Mouse (Mus musculus) urinary bladder, postnatal 36 days (tissue): Measurements from ENCODE around the gene Phactr2.
A peak's percentile ranks its signal among the peaks of the same experiment; 100 is the strongest.
"Not testable (repeated sequence)": the region's sequence is repeated elsewhere in the genome, so short reads cannot be mapped to it uniquely, and the experiment has no call there.

Experiments used
- DNase-seq, 2 experiments: peaks; one replicate each; pipeline ENCODE4 v3.0.0; 2022; ENCODE audit warnings: low spot score in 2 of 2, mixed read lengths in 1 of 2

Gene Phactr2

DNA sequence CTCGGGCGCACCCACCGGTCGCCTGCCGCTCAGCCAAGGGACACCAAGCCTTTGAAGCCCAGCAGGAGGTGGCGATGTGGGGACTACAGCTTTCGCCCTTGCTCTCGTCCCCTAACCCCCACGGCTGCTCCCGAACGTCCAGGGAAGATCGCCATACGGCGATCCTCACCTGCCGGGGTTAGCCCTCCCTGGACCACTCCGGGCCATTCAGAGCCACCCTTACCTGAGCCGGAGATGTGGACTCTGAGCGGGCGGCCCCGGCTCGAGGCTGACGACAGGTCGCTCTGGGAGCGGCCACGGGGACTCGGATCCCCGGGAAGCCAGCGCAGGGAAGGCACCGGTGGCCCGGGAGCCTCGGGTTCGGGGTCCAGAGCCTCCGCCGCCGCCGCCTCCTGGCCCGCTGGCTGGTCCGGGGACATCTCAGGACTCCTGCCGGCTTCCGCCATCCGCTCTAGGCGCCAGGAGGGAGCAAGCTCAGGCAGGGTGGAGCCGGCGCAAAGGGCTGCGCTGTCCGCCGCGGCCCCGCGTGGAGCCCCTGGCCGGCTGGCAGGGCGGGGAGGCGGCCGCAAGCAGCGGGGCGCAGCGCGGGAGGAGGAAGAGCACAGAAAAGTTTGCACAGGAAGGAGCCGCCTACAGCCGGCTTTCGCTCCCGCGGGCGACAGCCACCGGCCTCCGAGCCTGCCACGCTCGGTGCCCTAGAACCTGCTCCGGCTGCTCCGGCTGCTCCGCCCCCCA, at the start of gene Phactr2:
Phactr2 (minus strand) TSS at position 580 of the 735 bp plus-strand sequence.
- DNase-seq = peak; percentile 44 to 48

DNA sequence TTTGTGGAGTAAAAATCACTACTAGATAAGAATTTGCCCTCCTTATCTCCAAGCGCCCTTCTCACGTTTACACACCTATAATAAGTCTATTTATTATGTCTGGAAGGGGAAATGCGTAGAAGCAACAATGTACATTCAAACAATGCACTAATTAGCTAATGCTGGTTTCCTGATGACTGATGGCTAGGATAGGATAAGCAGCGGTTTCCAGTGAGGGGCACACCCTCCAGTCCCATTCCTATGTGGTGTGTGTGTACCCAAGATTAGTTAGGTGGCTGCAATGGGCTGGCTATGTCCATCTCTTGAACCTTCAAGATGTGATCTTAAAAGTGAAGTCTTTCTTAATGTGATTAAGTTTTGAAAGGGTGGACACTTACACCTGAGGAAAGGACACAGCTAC, 47.6 kb upstream of the Phactr2 start:
- no peak for DNase-seq

DNA sequence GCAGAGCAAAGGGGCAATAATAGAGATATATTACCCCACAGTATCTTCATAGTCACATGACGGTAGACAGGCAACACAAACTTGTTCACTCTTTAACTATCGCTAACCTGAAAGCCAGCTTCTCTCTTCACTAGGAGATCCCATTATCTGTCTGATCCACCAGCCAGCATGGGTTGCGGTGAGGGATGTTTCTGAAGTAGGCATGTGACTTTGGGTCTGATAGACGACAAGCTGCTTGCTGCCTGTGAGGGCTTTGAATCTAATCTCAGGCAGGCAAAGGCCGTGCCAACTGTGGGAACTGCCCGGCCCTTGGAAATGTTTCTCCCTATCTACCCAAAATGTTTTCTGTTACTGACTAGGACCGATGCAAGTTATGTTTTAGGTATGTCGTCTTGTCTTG, 28.2 kb upstream of the Phactr2 start:
- DNase-seq = no peak

DNA sequence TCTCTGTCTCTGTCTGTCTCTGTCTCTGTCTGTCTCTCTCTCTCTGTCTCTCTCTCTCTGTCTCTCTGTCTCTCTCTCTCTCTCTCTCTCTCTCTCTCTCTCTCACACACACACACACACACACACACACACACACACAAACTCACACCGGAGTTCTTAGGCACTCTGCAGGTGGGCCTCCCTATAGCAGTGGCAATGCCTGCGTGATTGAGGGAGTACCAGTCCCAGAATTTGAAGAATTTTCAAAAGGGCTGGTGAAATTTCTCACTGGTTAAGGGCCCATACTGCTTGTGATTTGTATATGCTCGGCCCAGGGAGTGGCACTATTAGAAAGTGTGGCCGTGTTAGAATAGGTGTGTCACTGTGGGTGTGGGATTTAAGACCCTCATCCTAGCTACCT, 27.3 kb upstream of the Phactr2 start:
- not testable (repeated sequence) for DNase-seq

DNA sequence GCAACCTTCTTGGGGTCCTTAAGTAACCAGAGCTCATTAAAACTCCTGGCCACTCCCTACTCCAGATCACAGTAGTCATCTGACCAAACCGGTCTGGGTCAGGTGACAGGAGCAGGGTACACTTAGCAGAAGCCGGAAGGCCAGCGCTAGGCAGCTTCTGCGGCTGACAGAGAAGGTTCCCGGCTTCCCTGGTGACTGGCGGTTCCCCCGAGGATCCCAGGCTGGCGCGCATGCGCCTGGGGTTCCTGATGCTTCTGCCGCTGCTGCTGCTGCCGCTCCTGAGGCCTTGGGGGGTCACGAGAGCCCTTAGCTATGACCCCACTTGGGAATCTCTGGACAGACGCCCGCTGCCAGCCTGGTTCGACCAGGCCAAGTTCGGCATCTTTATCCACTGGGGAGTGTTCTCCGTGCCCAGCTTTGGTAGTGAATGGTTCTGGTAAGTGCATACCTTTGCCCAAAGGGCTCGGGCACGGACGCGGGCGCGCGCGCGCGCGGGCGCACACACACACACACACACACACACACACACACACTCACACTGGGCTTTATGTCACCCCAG, 26.8 kb upstream of the Phactr2 start:
- DNase-seq = peak; percentile 81 to 89

DNA sequence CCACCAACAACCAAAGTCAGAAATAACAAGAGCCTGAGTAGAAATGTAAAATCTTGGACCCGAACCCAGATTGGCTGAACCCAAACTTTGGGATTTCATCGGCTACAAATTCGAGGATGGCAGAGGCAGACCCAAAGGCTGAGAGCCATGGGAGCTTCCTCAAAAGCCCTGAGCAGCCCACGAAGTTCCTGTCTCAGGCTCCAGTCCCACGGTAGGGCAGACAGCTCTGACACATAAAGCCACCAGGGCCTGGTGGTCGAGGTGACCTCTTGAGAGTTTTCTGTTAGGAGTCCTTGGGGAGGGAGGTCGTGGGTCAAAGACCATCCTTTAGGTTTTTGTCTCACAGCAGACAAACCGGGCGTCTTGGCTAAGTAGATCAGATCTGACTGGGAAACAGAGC, 26.3 kb upstream of the Phactr2 start:
- DNase-seq = no peak

DNA sequence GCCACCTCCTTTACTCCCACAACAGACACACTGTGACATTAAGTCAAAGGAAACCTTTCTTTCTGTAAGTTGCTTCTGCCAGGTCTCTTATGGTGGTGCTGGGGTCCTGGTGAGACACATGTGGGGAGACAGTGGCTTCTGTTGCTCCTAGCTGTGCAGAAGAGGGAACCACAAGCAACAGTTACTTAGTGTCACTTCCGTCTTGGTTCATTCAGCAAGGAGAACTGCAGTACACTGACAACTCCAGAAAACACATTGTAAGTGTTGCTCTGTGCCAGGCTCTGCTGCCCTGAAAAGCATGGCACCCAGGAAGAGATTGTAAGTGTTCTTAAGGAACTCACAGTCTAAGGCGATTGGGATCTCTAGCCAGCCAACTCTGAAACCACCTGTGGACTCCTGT, 25.1 kb upstream of the Phactr2 start, which contains the start of gene Fuca2:
Fuca2 (plus strand) TSS at position 210 of the 400 bp plus-strand sequence.
- no peak for DNase-seq

DNA sequence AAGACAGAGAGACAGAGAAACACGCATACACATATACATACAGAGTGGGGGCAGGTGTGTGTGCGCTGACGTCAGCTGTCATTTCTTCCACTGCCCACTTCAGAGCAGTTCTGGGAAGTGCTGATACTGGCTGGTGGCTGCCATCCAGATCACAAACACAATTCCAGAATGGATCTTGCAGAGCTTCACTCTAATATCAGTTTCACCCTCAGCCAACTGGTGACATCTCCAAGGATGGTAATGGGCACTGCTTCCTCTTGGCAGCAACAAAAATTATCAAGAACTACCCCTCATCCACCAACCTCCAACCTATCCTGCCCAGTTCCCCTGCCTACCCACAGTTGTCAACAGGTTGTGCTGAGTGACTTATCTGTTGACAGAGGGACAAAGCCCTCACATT, 22.1 kb upstream of the Phactr2 start:
- no peak for DNase-seq

DNA sequence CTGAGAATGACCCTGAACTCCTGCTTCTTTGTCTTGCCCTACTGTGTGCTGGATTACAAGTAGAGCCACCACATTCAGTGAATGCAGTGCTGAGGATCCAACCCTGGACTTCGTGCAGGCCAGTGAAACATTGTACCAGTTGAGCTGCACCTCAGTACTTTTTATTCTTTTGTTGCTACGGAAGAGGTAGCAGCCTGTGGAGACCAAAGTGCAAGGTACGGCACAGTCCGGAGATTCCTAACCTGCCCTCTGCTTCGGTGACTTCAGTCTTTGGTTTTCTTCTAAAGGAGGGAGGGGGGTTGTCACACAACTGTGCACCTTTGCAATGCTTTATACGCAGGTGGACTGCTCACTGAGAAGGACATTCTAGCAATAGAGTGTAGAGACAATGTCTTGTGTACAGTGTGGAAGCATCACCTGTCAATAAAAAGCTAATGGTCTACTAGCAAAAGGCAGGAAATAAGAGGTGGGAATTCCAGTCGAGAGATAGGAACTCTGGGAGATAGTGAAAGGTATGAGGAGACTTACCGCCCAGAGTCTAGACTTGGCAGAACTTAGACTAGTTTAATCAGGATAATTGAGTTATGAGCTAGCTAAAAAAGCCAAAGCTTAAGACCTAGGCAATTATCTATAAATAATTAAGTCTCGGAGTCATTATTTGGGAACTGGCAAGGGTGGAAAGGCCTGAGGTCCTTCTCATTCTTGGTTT, 19.9 kb upstream of the Phactr2 start:
- DNase-seq = no peak

DNA sequence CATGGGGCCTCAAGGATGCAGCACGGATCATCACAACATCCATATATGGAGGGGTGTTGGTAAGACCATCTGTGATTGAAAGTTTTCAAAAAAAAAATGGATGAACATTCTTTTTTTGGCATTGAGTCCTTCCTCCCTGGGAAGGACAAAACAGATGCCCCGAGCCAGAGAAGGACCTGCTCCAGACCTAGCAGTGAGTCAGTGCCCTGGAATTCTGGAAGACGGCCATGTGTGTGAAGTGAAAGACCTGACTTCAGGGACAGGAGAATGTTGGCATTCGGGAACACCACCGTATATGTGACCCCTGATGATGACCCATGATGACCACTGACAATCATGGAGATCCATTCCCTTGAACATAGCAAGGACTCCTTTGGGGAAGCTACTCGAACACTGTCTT, 15.5 kb upstream of the Phactr2 start:
- no peak for DNase-seq

DNA sequence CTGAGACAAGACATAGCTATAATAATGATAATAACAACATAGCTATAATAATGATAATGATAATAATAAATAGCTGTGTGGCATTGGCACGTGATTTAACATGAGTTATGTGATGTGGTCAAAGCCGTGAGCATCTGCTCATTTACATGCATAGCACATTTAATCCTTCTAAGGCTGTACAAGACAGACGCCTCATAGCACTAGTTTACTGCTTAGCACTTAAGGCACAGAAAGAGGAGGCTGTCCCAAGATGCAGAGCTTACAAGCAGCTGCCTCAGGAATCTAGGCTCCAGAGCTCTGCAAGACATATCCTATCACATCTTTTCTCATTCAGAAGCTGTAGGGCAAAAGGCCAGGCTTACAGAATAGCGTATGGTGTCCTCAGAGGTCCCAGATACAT, 11.7 kb upstream of the Phactr2 start:
- no peak for DNase-seq

DNA sequence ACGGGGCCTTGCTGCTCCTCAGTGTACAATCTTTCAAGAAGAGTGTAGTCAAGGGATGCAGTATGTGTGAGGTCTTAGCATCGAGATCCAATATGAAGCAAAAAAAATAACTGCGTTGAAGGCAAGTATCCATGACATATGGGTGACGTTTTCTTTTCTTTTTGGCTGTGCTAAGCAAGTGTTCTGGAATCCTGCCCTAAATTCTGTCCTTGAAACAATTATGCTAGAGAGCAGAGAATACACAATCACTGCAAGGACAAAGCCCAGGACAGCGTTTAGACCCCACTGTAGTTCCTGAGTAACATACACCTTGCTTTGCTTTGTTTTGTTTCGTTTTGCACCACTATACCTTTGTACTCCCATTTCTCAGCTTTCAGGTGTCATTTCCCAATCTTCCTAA, 5.1 kb upstream of the Phactr2 start:
- no peak for DNase-seq

DNA sequence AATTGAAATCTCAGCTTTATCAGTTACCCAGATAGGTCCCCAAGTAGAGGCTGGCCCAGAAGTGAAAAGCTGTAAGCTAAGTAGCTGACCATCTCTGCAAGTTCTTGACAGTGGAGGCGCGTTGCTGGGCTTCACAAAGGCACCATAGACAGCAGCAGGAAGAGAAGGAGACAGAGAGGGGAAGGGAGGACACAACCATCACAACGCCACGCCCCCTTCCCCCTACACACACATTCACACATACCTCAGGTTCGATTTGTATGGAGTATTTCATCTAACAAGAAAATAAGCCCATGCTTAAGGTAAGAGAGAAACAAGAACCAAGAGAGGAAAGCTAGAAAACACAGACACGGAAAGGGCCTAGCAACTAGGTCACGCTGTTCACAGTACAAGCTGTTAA, 909 bp upstream of the Phactr2 start:
- no peak for DNase-seq

DNA sequence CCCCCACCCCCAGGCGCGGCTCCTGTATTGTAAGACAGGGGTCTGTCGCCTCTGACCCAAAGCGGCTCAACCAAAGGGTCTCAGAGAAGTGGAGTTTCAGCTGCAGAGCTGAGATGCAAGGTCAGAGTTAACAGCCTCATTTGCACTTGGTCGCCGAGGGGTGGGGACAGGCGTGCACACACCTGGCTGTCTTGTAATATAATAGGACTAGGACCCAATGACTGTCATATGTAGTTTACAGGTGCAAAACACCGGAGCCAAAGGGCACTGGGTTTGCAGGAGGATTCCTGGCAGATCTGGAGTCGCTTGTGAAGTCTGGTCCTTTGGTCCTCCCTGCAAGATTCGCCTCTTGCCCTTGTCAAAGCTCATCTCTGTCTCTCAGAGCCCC, 350 bp upstream of the Phactr2 start:
- DNase-seq = no peak

DNA sequence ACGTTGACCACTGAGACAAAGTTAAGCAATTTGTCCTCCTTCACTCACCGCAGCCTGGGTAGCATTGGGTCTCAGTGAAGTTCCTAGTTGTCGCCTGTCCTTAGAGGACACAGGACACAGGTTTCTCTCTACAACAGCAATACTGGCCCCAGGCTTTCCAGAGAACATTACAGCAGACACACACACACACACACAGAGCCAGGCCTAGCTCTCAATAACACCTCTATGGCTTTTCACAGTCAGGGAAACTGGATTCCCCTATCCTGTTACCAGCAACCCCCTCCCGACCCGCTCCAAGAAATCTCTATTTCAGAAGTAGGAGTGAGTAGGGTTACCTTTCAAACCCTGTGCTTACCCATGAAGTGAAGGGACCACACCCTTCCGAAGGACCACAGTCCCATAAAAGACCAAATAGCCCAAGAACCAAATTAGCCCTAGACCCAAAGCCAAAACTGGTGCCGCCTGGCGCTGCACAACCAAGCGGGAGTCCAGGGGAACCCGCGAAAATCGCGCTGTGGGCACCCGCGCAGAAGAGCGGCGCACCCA, 852 bp downstream of the Phactr2 start:
- no peak for DNase-seq

DNA sequence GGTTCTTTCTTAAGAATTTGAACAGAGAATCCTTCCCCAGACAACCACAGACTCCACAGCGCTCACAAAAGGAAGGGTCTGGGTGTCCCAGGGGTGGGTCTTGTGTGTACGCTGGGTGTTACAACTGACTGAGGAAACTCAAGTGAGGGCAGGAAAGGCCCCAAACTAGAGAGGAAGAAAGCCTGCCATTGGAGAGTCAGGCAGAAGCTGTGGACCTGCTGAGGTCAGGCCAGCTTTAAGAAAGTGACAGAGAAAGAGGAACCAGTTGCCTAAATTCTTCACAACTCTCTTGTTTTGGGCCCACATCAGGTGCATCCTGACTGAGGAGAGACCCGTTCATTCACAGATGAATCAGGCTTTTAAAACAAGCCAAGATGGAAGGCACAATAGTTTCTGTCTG, 4.0 kb downstream of the Phactr2 start:
- no peak for DNase-seq

DNA sequence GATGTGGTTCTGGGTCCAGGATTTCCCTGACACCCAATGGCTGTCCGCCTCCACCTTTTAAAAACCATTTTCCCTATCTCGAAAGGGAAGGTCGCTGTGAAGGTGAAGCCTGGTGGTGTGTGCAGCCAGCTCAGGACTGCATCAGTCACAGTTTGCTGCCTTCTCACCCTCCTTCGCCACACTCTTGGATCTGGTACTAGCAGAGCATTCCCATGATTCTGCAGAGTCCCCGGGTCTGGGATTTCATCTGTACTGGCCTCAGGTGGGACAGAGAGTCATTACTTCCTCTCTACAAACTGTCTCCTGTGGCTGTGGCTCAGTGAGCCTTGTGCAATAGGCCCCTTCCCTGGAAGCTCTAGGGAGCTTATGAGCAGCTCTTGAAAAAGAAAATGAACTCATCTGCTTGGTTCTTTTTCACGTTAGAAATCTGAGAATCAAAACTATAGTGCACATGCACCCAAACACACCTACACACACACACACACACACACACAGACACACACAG, 6.1 kb downstream of the Phactr2 start:
- not testable (repeated sequence) for DNase-seq

DNA sequence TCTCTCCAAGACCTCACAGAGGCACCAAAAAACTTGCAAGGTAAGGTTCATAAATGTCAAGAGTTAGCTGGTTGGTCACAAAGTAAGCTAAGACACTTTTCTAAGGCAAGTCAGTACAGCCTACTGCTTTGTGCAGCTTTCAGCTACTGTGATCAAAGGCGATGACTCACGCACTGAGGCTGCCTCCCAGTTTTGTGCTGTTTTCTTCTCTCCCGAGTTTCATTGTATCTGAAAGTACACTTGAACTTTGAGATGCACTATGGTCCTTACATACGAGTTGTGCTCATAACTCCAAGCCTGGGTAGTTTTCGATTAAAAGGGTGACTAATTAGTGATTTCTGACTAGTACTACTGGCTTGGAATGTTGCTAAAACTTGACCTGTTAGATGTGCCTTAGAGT, 7.3 kb downstream of the Phactr2 start:
- DNase-seq = peak in 1 of 2 experiments; percentile 31

DNA sequence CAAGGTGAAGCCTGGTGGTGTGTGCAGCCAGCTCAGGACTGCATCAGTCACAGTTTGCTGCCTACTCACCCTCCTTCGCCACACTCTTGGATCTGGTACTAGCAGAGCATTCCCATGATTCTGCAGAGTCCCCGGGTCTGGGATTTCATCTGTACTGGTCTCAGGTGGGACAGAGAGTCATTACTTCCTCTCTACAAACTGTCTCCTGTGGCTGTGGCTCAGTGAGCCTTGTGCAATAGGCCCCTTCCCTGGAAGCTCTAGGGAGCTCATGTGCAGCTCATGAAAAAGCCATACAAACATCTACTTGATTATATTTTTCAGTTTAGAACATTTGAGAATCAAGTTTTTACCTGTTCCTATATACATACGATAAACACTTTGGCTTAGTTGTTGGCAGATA, 9.9 kb downstream of the Phactr2 start:
- DNase-seq = not testable (repeated sequence)

DNA sequence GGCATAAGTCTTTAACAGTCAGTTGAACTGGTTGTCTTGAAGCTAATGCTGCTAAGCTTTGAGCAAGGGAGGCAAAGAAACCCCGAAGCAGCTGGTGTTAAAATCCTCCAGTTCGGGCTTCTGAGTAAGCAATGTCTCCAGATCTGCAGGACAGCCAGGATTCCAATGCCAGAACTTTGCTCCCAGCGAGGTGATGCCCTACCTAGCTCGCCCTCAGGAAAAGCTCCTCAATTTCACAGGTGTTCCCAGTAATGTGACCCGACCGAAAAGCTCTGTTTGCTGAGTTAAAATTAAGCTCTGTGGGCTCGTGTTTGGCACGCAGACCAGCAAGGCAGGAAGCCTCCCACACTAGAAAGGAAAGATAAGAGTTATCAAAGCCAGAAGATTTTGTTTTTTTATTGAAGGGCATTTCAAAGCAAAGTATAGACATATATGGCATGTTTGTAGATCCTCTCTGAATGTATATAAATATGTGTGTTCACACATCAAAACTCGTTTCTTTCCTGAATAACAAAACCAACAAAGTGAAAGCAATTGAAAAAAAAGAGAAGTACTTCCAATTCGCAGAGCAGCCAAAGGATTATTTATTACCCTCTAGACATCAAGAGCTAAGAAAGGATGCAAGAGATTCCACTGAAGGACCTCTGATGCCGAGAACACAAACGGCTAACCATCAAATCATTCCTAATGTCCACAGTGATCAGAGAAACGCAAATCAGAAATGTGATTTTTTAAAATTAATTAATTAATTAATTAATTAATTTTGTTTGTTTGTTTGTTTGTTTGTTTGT, 20.8 kb downstream of the Phactr2 start:
- no peak for DNase-seq

DNA sequence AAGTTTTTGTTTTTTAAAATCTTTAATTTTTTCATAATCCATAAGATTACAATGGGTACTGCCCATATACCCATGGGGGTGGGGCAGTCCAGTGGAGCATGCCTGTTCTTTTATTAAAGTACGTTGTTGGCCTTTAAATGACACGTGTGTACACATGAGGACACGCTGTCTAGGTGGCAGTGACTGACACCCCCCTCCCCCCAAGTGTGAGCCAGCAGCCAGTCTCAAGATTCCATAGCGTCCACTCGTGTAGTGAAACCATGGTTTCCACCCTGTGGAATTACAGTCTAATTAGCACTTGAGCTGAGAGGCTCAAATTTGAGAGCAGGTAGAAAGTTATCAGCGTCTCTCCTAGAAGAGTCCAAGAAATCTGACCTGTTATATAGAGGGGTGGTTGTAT, 22.6 kb downstream of the Phactr2 start:
- DNase-seq = no peak
